Mouse (Mus musculus) forebrain, embryonic 15.5 days (tissue): ENCODE data around the gene Map2k2. TPM values are rescaled to one million over a fixed set of nuclear protein-coding genes. Genes with fewer than 3 reads are reported as not detected.
"Not testable (repeated sequence)": the region's sequence is repeated elsewhere in the genome, so short reads cannot be mapped to it uniquely, and the experiment has no call there.

Experiments used
- ATAC-seq: fragments of 200-750 bp; cut with Nextera tagmentation; replicated peaks from 2 replicates; pipeline ENCODE4 v1.8.0; 2017; ENCODE audit warnings: mild to moderate bottlenecking, moderate TSS enrichment, moderate library complexity
- H3K27ac ChIP-seq: fragments of 300-500 bp; sonication (generic); replicated peaks from 2 replicates; pipeline ENCODE4 v1.5.1; 2015; ENCODE audit warnings: mild to moderate bottlenecking, inconsistent platforms
- H3K27me3 ChIP-seq: fragments of 300-500 bp; sonication (generic); 2 replicates; pipeline ENCODE4 v1.6.1; 2015; ENCODE audit warnings: inconsistent platforms
- H3K36me3 ChIP-seq: fragments of 300-500 bp; sonication (generic); 2 replicates; pipeline ENCODE4 v1.6.1; 2015; ENCODE audit warnings: mild to moderate bottlenecking, inconsistent platforms
- H3K4me1 ChIP-seq: fragments of 300-500 bp; sonication (generic); 2 replicates; pipeline ENCODE4 v1.6.1; 2015; ENCODE audit warnings: inconsistent platforms
- H3K4me2 ChIP-seq: fragments of 300-500 bp; sonication (generic); replicated peaks from 2 replicates; pipeline ENCODE4 v1.6.1; 2015; ENCODE audit warnings: mild to moderate bottlenecking, inconsistent platforms
- H3K4me3 ChIP-seq: fragments of 300-500 bp; sonication (generic); 2 replicates; pipeline ENCODE4 v1.5.1; 2015; ENCODE audit warnings: mild to moderate bottlenecking, inconsistent platforms
- H3K9ac ChIP-seq: fragments of 300-500 bp; sonication (generic); replicated peaks from 2 replicates; pipeline ENCODE4 v1.6.1; 2015; ENCODE audit warnings: mild to moderate bottlenecking, inconsistent platforms
- H3K9me3 ChIP-seq: fragments of 300-500 bp; sonication (generic); 2 replicates; pipeline ENCODE4 v1.6.1; 2016; ENCODE audit warnings: inconsistent platforms
- WGBS: fragments of 180-500 bp; shearing (Covaris S2); methylation state at CpG from one replicate; pipeline ENCODE4 v1.1.7; 2015; ENCODE audit warnings: mixed read lengths; 5-methylcytosine and 5-hydroxymethylcytosine counted together
- polyA plus RNA-seq: library from polyadenylated mRNA; unstranded; fragments of >200 nt; fragmentation: Nextera tagmentation; extraction: Ambion mirVana; gene quantifications from 2 replicates; pipeline ENCODE4 v1.2.1, GENCODE M21; 2015

The Map2k2 gene
- polyA plus RNA-seq, 1 experiment from 2014 or later = 229 TPM

DNA sequence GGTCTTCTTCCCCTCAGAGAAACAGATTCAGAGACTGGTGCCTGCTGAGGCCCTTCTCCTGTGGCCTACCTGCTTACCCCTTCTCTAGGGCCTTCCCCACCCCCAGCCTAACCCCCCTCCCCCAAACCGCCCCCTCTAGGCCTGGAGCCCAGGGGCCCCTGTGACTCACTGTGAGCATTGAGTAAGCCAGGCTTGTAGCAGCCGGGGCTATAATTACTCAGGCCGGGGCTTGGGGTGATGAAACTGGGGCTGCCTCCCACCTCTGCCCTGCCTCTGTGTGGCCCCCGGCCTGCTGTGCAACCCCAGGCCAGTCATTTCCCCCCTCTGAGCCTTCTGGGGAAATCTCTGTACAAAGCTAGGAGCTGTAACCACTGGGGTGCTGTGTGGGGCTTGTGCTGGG lies 40.6 kb downstream of the Map2k2 start:
- no peak overlapping the region for H3K4me3 ChIP-seq
- 78% methylated on average over 4 of the region's 4 CpGs for WGBS
- no peak for ATAC-seq

DNA sequence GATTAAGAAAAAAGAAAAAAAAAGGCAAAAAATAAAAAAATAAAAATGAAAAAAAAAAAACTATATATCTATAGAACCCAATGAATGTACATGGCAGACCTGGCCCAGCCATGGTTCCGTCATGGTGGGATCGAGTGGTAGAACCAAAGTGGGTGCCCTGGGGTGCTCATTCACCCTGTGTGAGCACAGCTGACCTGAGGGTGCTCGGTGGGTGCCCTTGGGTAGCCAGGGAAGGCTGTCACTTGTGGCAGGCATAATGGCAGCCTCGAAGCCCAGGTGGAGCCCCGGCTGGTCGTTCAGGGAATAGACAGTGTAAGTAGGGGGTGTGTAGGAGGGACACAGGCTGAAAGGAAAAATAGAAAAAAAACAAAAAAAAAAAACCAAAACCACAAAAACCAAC lies 45.5 kb downstream of the Map2k2 start:
- H3K36me3 ChIP-seq = peaks cover 73% of the 10 kb centered on the region
- no peaks in the 10 kb centered on the region for H3K4me1 ChIP-seq
- H3K4me2 ChIP-seq = no peak overlapping the region
- no peak overlapping the region for H3K9ac ChIP-seq
- ATAC-seq = no peak
- H3K27ac ChIP-seq = no peak overlapping the region
- no peaks in the 10 kb centered on the region for H3K9me3 ChIP-seq
- no peak overlapping the region for H3K4me3 ChIP-seq
- no peaks in the 10 kb centered on the region for H3K27me3 ChIP-seq
- 77% methylated on average over 6 of the region's 6 CpGs for WGBS

More for the DNA sequence above, 40.6 kb downstream of the Map2k2 start:
- H3K27me3 ChIP-seq = no peaks in the 10 kb centered on the region
- no peak overlapping the region for H3K4me2 ChIP-seq
- peaks cover 16% of the 10 kb centered on the region for H3K4me1 ChIP-seq
- H3K27ac ChIP-seq = no peak overlapping the region
- H3K9me3 ChIP-seq = no peaks in the 10 kb centered on the region
- no peak overlapping the region for H3K9ac ChIP-seq
- peaks cover 67% of the 10 kb centered on the region for H3K36me3 ChIP-seq

DNA sequence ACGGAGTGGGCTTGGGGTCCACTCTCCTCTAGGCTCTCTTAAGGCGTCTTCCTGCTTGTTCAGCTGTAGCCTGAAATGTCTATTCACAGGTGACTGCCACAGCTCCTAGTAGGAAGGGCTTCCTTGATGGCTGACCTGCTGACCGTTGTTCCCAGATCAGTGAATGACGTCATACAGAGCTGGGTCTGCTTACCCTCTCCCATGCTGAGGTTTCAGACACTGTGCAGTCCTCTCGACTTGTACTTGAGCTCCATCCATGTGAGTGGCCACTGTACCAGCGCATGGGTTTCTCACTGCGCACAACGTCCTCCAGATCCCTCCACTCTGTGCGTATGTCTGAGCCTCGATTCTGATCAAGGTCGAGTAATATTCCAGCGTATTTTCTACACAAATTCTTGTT lies 46.9 kb downstream of the Map2k2 start:
- Histone ChIP-seq H3K4me3 (no peak overlapping the region), H3K4me2 (no peak overlapping the region), H3K27ac (no peak overlapping the region), H3K36me3 (peaks cover 74% of the 10 kb centered on the region), H3K9me3 (no peaks in the 10 kb centered on the region), H3K27me3 (no peaks in the 10 kb centered on the region), H3K4me1 (no peaks in the 10 kb centered on the region), H3K9ac (no peak overlapping the region)
- no peak for ATAC-seq
- WGBS = 85% methylated on average over 12 of the region's 12 CpGs

DNA sequence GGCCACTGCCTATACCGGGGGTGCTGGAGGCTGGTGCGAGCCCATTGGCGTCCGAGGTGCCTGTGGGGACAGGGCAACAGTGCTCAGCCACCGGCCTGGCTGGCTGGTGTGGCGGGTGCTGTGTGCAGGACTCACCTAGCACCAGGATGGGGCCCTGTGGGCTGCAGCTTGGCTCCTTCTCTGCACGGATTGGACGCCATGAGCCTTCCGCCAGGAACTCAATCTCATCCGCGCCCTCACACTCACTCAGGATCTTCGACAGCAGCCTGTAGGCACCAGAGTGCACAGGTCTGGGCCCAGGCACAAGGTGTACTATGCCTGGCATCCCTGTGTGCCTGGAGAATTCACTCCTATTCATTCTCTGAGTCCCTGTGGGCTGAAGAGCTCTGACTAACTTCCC lies 48.6 kb downstream of the Map2k2 start:
- Histone ChIP-seq H3K4me1 (no peaks in the 10 kb centered on the region), H3K4me3 (no peak overlapping the region), H3K4me2 (no peak overlapping the region), H3K27ac (no peak overlapping the region), H3K9ac (no peak overlapping the region), H3K27me3 (no peaks in the 10 kb centered on the region), H3K36me3 (peaks cover 67% of the 10 kb centered on the region), H3K9me3 (no peaks in the 10 kb centered on the region)
- no peak for ATAC-seq
- 93% methylated on average over 12 of the region's 12 CpGs for WGBS

DNA sequence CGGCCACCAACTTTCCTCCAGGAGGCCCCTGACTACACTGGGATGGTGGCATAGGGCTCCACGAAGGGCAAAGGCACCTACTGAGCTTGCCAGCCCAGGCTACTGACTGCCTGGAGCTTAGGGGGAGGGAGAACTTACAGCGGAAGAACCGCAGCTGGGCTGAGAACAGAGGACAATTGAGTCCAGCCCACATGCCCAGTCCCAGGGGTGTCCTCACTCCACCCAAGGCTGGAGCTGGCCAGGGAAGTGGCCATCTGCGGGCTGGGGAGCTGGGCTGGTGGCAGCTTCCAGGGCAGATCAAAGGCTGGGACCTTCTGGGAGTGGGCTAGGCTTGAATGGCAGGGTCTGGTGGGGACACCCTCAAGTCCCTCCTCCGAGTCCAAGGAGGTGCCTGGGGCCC lies 49.0 kb downstream of the Map2k2 start:
- H3K9me3 ChIP-seq = no peaks in the 10 kb centered on the region
- 87% methylated on average over 6 of the region's 6 CpGs for WGBS
- H3K4me1 ChIP-seq = no peaks in the 10 kb centered on the region
- H3K27me3 ChIP-seq = no peaks in the 10 kb centered on the region
- no peak overlapping the region for H3K4me2 ChIP-seq
- no peak overlapping the region for H3K9ac ChIP-seq
- no peak for ATAC-seq
- no peak overlapping the region for H3K27ac ChIP-seq
- peaks cover 62% of the 10 kb centered on the region for H3K36me3 ChIP-seq
- H3K4me3 ChIP-seq = no peak overlapping the region

DNA sequence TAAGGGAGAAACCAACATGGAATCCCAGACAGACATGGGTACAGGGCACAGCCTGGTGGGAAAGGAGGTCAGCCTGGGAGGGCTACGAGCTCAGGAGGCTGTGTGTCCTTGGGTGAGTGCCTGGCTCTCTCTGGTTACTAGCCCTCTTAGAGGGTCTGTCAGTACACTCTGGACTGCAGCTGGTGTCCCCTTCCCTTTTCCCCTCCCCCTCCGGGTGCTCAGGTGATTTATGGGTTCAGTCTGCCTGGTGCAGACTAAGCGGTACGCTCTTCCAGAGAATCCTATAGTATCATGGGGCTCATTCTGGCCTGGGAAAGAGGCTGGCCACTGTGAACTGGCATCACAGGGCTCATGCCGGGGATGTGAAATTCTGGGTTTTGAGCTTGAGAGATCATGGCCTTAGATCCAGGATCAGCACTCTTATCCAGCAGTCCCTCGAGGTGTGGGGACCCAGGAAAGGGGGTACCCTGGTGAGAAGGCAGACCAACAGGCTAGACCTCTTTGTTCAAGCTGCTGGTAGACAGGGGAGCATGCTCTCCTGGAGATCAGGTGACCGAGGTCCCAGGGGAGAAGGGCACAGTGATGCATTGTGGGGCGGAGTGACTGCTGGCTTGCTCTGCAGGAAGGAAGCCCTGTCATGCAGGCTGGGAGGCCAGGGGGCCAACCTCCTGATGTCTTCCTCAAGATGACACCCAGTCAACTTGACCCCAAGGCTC lies 56.0 kb downstream of the Map2k2 start:
- WGBS = 86% methylated on average over 8 of the region's 8 CpGs
- no peak overlapping the region for H3K4me2 ChIP-seq
- H3K27me3 ChIP-seq = no peaks in the 10 kb centered on the region
- no peak overlapping the region for H3K9ac ChIP-seq
- no peaks in the 10 kb centered on the region for H3K9me3 ChIP-seq
- H3K4me3 ChIP-seq = no peak overlapping the region
- no peak overlapping the region for H3K27ac ChIP-seq
- peaks cover 15% of the 10 kb centered on the region for H3K4me1 ChIP-seq
- peaks cover 50% of the 10 kb centered on the region for H3K36me3 ChIP-seq
- ATAC-seq = no peak

DNA sequence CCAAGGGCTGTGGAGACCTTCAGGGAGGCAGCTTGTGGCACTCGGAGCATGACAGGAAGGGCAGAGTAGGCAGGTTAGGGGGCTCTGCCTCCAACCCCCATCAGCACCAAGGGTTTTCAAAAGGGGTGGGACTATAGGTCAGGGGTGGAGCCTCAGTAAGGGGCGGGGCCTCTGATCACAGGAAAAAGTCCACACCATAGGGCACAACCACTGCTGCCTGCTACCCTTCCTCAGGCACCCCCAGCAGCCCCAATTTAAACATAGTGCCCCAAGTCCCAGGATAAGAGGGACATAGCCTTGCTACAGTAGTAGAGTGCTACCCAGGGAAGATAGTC lies 56.6 kb downstream of the Map2k2 start:
- H3K4me1 ChIP-seq = peaks cover 19% of the 10 kb centered on the region
- no peaks in the 10 kb centered on the region for H3K9me3 ChIP-seq
- H3K9ac ChIP-seq = no peak overlapping the region
- no peak overlapping the region for H3K4me2 ChIP-seq
- H3K36me3 ChIP-seq = peaks cover 45% of the 10 kb centered on the region
- H3K4me3 ChIP-seq = no peak overlapping the region
- H3K27me3 ChIP-seq = no peaks in the 10 kb centered on the region
- no peak overlapping the region for H3K27ac ChIP-seq
- 81% methylated on average over 2 of the region's 2 CpGs for WGBS
- ATAC-seq = no peak

DNA sequence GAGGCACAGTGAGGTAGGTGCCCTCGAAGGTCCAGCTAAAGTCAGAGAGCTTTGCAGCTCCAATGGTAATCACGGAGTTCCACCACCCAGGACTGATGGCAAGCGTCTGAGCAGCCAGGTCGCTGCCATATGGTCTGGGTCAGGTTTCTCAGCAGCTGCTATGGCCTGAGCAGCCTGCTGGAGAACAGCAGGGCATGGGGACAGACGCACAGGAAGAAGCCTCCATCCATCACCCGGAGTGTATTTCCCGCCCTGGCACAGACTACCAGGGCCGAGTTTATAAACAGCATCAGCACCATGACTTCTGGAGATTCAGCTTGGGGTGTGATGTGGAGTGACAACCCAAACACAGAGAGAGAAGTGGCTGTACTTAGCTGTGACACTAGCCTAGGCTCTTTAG lies 59.4 kb downstream of the Map2k2 start:
- Histone ChIP-seq H3K27me3 (no peaks in the 10 kb centered on the region), H3K9me3 (no peaks in the 10 kb centered on the region), H3K36me3 (peaks cover 30% of the 10 kb centered on the region), H3K27ac (no peak overlapping the region), H3K9ac (no peak overlapping the region), H3K4me2 (no peak overlapping the region), H3K4me1 (peaks cover 34% of the 10 kb centered on the region), H3K4me3 (no peak overlapping the region)
- ATAC-seq = no peak
- WGBS = 90% methylated on average over 8 of the region's 8 CpGs

DNA sequence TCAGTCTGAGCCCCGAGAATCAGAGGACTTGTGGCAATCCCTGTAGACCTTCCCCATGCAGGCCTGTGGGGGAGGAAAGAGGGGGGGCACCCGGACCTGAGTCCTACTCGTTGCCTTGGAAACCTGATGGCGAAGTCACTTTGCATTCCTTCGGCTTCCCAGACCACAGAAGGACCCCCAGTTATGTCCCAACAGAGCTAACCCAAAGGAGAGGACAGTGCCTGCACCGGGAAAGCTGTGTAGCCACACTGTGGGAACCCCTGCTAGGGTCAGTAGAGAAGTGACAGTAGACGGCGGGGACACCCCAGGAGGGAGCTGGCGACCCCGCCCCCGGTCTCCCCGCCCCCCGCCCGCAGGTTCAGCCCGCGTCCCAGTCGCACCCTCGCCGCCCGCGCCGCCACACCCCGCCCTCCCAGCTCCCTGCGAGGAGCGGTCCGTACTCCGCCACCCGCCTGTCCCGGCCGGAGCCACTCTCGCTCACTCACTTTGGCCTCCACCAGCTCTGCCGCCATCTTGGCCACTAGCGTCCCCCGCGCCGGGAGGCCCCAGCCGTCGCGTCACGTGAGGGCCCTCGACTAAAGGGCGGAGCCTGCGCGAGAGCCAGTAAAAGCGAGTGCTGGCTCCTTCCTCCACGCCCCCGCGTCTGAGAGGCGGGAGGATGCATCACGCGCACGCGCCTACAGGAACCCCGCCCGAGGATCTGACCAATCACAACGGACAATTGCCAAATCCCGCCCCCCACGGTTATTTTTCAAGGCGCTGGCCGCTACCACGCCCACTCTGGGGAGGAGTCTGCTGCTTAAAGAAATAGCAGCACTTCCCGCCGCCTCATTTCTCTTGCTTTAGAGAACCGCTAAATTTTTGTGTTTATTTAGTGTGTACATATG lies 61.7 kb downstream of the Map2k2 start, which contains the start of gene Pias4:
Pias4 (minus strand) TSS at position 724 of the 887 bp plus-strand sequence.
- Histone ChIP-seq H3K36me3 (peaks cover 11% of the 10 kb centered on the region), H3K9ac (peak within 1 kb of the TSS; percentile 75), H3K4me3 (peak within 1 kb of the TSS; percentile 81), H3K4me2 (peak within 1 kb of the TSS; percentile 88), H3K27me3 (no peaks in the 10 kb centered on the region), H3K9me3 (no peaks in the 10 kb centered on the region), H3K4me1 (peaks cover 34% of the 10 kb centered on the region), H3K27ac (peak within 1 kb of the TSS; percentile 79)
- peak; percentile 87 for ATAC-seq
- WGBS = under 1% methylated on average over 56 of the region's 64 CpGs

DNA sequence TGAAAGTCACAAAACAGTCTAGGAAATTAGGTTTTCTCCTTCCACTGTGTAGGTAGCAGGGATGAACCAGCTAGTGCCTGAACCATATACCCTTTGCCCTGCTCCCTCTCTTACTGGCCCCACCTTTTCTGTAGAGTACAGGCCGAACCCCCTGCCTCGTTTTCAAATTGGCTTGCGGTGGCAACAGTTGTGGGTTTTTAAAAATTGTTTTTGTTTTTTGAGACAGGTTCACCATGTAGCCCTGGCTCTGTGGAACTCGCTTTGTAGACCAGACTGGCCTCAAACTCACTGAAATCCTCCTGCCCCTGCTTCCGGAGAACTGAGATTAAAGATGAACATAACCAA lies 62.3 kb downstream of the Map2k2 start:
- peak overlapping the region; percentile 81 for H3K4me3 ChIP-seq
- peak; percentile 71 for ATAC-seq
- peak overlapping the region; percentile 79 for H3K27ac ChIP-seq
- 7% methylated on average over 5 of the region's 5 CpGs for WGBS
- H3K36me3 ChIP-seq = peaks cover 7% of the 10 kb centered on the region
- H3K9ac ChIP-seq = peak overlapping the region; percentile 62; the same call in 1 of the 2 replicates
- no peaks in the 10 kb centered on the region for H3K27me3 ChIP-seq
- H3K9me3 ChIP-seq = no peaks in the 10 kb centered on the region
- H3K4me1 ChIP-seq = peaks cover 39% of the 10 kb centered on the region
- H3K4me2 ChIP-seq = peak overlapping the region; percentile 88

DNA sequence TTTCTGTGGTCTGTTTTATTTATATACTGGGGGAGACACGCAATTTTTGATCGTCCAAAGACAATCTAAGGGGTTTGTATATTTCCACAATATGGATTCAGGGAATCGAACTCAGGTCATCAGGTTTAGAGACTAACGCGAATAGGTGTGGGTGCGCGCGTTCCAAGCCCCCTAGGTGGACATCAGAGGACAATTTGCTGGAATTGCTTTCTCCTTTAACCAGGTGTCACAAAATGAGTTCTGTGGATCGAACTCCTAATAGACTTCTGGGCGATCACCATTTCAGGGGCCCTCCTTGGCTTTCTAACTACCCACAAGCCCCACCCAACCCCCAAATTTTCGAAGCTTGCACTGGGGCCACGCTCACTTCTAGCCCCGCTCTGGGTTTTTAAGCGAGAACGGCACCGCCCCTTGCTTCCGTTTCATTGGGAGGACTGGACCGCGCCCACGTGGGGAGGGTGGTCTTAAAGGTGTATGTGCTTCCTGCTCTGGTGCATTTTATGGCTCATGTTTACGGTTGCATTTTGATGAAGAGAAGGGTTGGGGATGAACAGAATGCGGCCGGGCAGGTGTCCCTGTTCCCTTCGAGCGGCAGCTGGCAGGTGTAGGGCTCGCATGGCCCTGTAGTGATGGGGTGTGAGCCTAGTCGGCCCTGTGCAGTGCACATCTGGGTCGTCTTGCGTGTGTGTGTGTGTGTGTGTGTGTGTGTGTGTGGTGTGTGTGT lies 63.0 kb downstream of the Map2k2 start:
- H3K4me1 ChIP-seq = peaks cover 45% of the 10 kb centered on the region

DNA sequence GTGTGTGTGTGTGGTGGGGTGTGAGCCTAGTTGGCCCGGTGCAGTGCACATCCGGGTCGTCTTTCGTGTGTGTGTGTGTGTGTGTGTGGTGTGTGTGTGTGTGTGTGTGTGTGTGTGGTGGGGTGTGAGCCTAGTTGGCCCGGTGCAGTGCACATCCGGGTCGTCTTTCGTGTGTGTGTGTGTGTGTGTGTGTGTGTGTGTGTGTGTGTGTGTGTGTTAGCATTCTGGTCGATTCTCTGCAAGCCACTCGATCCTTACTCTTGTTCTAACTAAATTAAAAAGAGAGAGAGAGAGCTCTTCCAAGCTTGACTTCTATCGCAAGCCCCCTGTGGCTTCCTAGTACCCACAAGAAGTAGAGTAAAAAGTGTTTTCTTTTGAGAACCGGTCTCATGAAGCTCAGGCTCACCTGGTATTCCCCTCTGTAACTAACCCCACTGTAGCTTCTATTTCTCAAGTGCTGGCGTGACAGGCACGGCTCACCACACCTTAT lies 63.7 kb downstream of the Map2k2 start:
- not testable (repeated sequence) for H3K36me3 ChIP-seq, ATAC-seq, H3K9ac ChIP-seq, H3K9me3 ChIP-seq, H3K4me3 ChIP-seq, H3K27me3 ChIP-seq
- H3K4me1 ChIP-seq = peaks cover 53% of the 10 kb centered on the region
- 39% methylated on average over 12 of the region's 14 CpGs for WGBS
- peak overlapping the region; percentile 50 for H3K27ac ChIP-seq
- H3K4me2 ChIP-seq = peak overlapping the region; percentile 16; the same call in 1 of the 2 replicates

More for the DNA sequence above, 63.0 kb downstream of the Map2k2 start:
- H3K9ac ChIP-seq = peak overlapping the region; percentile 62
- no peaks in the 10 kb centered on the region for H3K27me3 ChIP-seq
- H3K27ac ChIP-seq = peak overlapping the region; percentile 79
- H3K9me3 ChIP-seq = no peaks in the 10 kb centered on the region
- peak; percentile 64 for ATAC-seq
- WGBS = 2% methylated on average over 29 of the region's 29 CpGs
- H3K4me3 ChIP-seq = peak overlapping the region; percentile 81
- H3K36me3 ChIP-seq = peaks cover 3% of the 10 kb centered on the region; the same call in 1 of the 2 replicates
- H3K4me2 ChIP-seq = peak overlapping the region; percentile 88
